Mouse (Mus musculus) cerebellum, postnatal 25 days (tissue): ENCODE measurements around the gene Cysrt1.

Experiments
- DNase-seq, 2 experiments: peaks; one replicate each; pipeline ENCODE4 v3.0.0; 2021; ENCODE audit warnings: mixed read lengths in 2 of 2

Gene Cysrt1

GRCm38 (mm10) chr2:25242101-25242506, at the start of gene Cysrt1, which contains the start of gene Rnf208:
Gene Cysrt1 (minus strand): TSS chr2:25242452.
Gene Rnf208 (plus strand): TSS chr2:25242255.
- DNase-seq, result peak; percentile 72 to 81

DNA sequence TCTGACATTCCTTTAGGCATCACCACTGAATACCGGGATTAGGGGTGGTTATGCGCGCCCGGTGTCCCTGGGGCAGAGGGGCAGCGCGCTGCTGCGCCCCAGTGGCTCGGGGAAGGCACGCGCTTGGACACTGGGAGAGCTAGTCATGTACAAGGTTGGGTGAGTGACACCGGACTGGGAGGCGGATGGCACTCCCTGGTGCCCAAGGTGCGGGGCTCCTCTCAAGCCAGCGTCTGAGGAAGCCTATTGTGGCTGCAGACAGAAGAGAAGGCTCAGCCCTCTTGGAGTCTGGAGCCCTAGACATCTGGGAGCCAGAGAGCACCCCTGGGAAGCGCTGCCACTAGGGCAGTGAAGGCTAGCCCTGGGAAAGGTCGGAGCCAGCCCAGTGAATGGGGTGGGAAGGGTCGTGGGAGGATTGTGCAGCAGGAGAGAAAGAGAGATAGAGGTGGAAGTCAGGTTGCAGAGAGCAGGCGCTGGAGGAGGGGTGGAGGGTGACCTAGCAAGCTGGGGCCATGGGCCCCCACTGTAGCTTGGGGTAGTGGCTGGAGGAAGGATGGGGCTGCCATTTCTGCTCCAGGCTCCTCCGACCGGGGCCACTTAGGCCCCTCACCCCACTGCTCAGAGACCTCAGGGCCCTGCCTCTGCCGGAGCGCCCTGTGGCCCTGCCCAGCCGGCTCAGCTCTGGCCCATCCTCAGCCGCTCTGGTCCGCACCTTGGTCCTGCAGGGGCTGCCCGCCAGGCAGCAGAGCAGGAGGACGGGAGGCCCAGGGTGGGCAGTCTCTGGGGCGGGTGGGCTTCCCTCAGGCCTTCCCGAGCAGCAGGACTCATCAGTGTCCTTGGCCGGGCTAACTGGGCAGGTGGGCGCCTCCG, 49.2 kb upstream of the Cysrt1 start:
- DNase-seq, result peak; percentile 62 to 63

- peak; percentile 82 to 84 for DNase-seq
These were observed 48.5 kb upstream of the Cysrt1 start for GRCm38 (mm10) chr2:25290816-25291130.

- DNase-seq, result peak; percentile 83 to 86
These were observed 48.0 kb upstream of the Cysrt1 start for GRCm38 (mm10) chr2:25290101-25290815.

- DNase-seq, result peak; percentile 82 to 88
These were observed 47.4 kb upstream of the Cysrt1 start, which contains the start of gene Lrrc26 for GRCm38 (mm10) chr2:25289651-25290050. Gene Lrrc26 (plus strand): TSS chr2:25289915.

GRCm38 (mm10) chr2:25288734-25289345, 46.6 kb upstream of the Cysrt1 start:
- DNase-seq, result peak; percentile 44 to 54

GRCm38 (mm10) chr2:25287927-25288649, 45.8 kb upstream of the Cysrt1 start, which contains the start of gene Tmem210:
Gene Tmem210 (plus strand): TSS chr2:25288145.
- peak in 1 of 2 experiments; percentile 51 for DNase-seq

GRCm38 (mm10) chr2:25286837-25287636, 44.8 kb upstream of the Cysrt1 start:
- peak; percentile 74 to 76 for DNase-seq

GRCm38 (mm10) chr2:25286314-25286713, 44.1 kb upstream of the Cysrt1 start:
- peak in 1 of 2 experiments; percentile 24 for DNase-seq

DNA sequence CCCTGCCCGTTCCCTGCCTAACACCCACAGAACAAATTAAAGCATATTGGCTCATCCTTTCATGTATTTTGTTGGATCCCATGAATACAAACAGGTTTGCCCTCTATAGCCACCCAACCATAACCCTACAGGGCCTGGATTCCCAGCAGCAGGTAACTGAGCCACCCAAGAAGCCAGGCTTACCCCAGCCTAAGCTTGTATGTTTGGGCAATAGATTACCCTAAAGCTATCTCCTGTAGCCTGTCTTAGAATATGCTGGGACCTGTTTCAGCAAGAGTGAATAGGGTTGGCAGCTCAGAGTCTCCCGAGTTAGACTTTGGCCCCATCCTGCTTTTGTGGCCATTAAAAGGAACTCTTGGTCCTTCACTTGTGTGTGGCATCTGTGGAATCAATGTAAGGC, 43.3 kb upstream of the Cysrt1 start:
- DNase-seq, result peak in 1 of 2 experiments; percentile 20

DNA sequence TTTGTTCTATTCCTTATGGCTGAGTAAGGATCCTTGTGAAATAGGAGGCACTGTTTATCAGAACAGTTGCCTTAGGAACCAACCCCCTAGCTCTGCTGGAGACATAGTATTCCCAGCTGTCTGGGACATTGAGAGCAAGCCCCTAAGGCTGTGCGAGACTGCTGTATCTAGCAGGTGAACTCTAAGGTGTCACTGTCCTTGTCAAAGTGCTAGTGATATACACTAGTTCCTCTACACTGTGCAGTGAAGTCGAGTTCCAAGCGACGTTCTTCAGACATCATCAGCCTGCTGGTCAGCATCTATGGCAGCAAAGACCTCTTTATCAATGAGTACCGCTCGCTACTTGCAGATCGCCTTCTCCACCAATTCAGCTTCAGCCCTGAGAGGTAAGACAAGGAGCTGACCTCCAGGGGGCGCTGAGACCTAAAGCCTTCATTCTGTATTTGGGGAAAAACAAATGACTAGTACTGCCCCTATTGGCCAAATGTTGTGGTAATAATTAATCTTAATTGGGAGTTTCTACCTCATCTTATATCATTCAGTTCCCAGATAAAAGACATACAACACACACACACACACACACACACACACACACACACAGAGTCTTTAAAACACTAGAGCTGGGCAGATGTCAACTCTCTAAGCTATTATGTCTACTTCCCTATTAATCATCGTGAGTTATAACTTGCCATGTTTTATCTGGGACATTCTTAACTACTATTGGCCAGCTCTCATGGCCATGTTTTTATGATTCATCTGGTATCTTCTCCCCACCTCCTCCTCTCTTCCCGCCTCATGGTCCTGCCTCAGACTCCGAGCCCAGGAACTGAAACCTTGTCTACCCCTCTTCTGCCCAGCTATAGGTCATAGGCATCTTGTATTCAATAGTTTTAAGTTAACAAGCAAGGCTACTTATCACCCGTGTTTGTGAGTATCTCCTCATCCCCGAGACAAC, 37.0 kb upstream of the Cysrt1 start:
- DNase-seq, result peak; percentile 90 to 93

DNA sequence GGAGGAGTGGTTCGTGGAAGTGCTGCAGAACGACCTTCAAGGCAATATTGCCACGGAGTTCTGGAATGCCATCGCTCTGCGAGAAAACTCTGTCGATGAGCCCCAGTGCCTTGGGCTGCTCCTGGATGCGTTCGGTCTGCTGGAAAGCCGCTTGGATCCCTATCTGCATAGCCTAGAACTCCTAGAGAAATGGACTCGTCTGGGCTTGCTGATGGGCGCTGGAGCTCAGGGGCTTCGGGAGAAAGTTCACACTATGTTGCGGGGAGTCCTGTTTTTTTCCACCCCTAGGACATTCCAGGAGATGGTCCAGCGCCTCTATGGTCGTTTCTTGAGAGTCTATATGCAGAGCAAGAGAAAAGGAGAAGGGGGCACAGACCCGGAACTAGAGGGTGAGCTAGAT, 30.8 kb upstream of the Cysrt1 start:
- no peak for DNase-seq

- no peak for DNase-seq
These were observed 30.3 kb upstream of the Cysrt1 start for GRCm38 (mm10) chr2:25272515-25272914.

GRCm38 (mm10) chr2:25271827-25272511, 29.7 kb upstream of the Cysrt1 start, which contains the start of the genes Ssna1 and Anapc2:
Gene Ssna1 (minus strand): TSS chr2:25272438.
Gene Anapc2 (plus strand): TSS chr2:25272478.
- peak; percentile 99 for DNase-seq

GRCm38 (mm10) chr2:25267746-25268309, 25.6 kb upstream of the Cysrt1 start:
- DNase-seq, result peak; percentile 48 to 53

- DNase-seq, result peak in 1 of 2 experiments; percentile 64
These were observed 25.0 kb upstream of the Cysrt1 start for GRCm38 (mm10) chr2:25267241-25267640.

DNA sequence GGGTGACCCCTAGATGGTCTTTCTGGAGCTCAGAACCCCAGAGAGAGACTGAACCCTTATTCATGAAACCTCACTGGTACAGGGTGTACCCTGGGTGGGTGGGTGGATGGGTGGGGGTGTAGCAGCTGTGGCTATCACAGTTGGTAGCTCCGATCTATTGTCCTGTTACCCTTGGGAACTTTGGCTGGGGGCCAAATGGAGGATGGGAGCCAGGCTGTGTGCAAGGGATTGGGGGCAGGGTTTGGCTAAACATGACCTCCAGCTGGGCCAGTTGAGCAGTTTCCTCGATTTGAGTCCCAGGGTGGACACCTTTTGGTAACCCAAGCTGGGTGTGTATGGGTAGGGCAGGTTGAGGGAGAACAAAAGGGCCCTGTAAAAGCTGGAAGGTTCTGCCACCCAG, 24.5 kb upstream of the Cysrt1 start:
- peak; percentile 79 to 86 for DNase-seq

- peak; percentile 97 to 98 for DNase-seq
These were observed 23.8 kb upstream of the Cysrt1 start for GRCm38 (mm10) chr2:25265897-25266656.
